Mouse (Mus musculus): ENCODE results near the gene Evi5l.

- TF ChIP-seq CTCF (IDR thresholded peaks at IDR 0.05; ENCODE audit: insufficient read depth, low read depth, low read length) (no peak), POLR2A (IDR thresholded peaks at IDR 0.05; ENCODE audit: insufficient read depth, low read depth, low read length) (no peak)
Observed at GRCm38 (mm10) chr8:4247241-4247640, 80.9 kb downstream of the Evi5l start.
